Mouse (Mus musculus): Measurements from ENCODE around the gene Rbm28.

The Rbm28 gene

DNA sequence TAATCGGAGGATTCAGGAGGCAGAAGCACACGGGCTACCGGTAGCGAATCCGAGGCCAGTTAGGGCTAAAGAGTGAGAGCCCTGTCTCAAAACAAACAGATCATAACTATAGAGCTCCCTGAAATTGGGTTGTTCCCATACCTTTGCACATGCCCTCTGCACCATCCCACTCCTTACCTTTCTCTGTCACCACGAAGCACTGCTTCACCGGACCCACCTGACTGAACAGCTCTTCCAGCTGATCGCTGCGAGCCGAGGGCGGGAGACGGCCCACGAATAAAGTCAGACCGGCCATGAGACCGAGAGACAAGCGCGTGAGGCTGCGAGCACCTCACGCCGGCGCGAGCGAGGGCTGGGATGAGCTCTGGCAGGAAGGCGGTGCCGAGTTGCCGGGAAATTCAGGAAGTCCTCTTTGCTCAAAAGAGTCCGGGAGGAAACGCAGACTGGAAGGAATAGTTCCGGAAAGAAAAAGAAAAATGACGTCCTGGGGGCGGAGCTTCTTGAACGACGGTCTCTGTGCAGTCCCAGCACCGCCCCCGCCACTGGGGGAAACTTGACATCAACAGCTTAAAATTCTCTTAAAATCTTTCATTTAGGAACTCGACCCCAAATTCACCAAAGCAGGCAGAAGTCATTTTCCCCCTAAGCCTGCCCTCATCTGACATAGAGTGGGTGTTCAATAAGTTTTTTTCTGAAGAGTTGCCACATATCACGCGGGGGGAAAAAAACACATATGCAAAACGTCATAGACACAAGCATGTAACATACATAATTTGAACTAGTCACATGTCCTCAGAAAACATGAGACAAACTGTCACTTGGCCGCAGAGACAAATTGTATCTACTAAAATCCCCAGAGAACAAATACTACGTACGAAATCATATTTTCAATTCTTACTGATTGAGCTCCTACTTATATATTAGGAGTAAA is at the start of gene Rbm28:
Rbm28 (minus strand) TSS at position 693 of the 931 bp plus-strand sequence.
- peak within 1 kb of the TSS; percentile 97 for H3K4me3 ChIP-seq (replicated peaks; ENCODE audit: low read length)
- TF ChIP-seq CTCF (conservative IDR thresholded peaks at IDR 0.05; ENCODE audit: low read length): no peak
- H3K4me1 ChIP-seq (replicated peaks; ENCODE audit: low read depth, low read length): peaks cover 25% of the 10 kb centered on the region
- H3K27me3 ChIP-seq (ENCODE audit: insufficient read depth, low read length): peaks cover 21% of the 10 kb centered on the region
- peaks cover 12% of the 10 kb centered on the region for H3K36me3 ChIP-seq (ENCODE audit: insufficient read depth, low read length)
- no peaks in the 10 kb centered on the region for H3K9me3 ChIP-seq (ENCODE audit: low read length)

DNA sequence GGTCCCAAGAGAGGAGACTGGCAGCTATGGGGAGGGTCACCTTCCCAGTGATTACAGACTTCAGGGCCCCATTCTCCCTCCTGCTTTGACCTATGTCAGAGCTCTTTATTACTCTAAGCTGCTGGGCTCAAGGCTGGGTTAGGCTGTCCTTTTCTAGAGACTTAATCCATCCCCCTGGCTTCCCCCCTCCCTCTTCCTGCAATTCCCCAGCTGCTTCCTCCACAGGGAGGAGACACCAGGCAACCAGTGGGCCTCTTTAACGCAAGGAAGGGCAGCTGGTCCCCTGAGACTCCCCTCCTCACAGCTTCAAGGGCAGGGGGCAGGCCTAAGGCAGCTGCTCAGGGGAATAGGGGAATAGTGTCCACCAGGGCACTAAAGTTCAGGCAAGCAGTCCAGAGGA is 49.4 kb upstream of the Rbm28 start:
- TF ChIP-seq CTCF (conservative IDR thresholded peaks at IDR 0.05; ENCODE audit: low read length) (no peak), POU5F1 (IDR thresholded peaks at IDR 0.05; ENCODE audit: borderline replicate concordance, low read length) (no peak)
- H3K27me3 ChIP-seq (ENCODE audit: insufficient read depth, low read length): peaks cover 54% of the 10 kb centered on the region
- peaks cover under 1% of the 10 kb centered on the region; the same call in 1 of the 2 replicates for H3K36me3 ChIP-seq (ENCODE audit: insufficient read depth, low read length)
- H3K9me3 ChIP-seq (ENCODE audit: low read length): no peaks in the 10 kb centered on the region
- H3K4me3 ChIP-seq (replicated peaks; ENCODE audit: low read length): no peak overlapping the region
- H3K4me1 ChIP-seq (replicated peaks; ENCODE audit: low read depth, low read length): peaks cover 46% of the 10 kb centered on the region

DNA sequence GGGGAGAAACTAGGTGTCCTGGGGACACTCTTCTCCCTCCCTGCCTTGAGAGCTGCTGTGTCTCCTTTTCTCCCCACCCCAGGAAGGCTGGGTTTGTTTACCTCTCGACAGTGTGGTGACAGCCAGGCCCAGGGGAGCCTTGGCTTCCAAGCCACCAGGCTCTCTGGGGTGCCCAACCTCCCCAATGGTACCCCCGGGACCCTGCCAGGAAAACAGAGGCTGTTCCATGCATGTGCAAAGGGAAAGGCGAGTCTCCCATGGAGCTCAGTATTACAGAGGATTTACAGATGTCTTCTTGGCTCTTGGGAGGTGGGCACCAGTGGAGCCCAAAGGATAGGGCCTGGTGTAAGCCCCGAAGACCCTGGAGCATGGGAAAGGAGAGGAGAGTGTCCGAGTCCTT is 48.6 kb upstream of the Rbm28 start:
- no peak for TF ChIP-seq POU5F1 (IDR thresholded peaks at IDR 0.05; ENCODE audit: borderline replicate concordance, low read length)
- no peak for TF ChIP-seq NANOG (IDR thresholded peaks at IDR 0.05; ENCODE audit: borderline replicate concordance, low read length)
- no peak for TF ChIP-seq CTCF (conservative IDR thresholded peaks at IDR 0.05; ENCODE audit: low read length)
- Histone ChIP-seq H3K36me3 (ENCODE audit: insufficient read depth, low read length) (peaks cover 5% of the 10 kb centered on the region), H3K27me3 (ENCODE audit: insufficient read depth, low read length) (peaks cover 58% of the 10 kb centered on the region), H3K4me1 (replicated peaks; ENCODE audit: low read depth, low read length) (peaks cover 46% of the 10 kb centered on the region), H3K9me3 (ENCODE audit: low read length) (no peaks in the 10 kb centered on the region), H3K4me3 (replicated peaks; ENCODE audit: low read length) (no peak overlapping the region)

DNA sequence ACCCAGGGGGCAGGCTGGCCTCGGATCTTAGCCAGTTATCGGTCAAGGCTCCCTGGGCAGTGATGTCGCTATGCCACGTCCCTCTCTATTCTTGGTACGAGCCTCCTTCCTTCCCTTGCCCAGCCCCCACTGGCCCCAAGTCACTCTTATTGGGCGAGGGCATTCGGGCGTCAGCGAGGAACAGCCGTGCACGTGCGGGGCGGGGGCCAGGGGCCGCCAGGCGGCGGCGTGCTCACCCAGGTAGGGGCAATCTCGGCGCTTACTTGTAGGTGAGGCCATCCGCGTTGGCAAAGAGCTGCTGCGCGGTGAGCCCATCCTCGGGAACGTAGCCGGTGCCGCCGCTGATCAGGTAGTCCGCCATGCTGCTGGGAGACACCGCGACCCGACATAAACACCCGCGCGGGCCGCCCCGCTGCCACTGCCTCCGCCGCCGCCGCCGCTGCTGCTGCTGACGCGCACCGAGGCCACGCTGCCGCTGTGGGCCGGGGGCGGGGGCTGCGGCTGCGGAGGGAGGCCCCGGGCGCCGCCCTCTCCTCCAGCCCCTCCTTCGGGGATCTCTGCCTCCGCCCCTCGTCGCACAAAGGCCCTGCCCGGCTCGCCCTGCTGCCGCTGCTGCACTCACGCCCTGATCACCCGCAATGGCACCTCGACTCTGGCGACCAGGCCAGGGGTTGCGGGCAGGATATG is 47.1 kb upstream of the Rbm28 start:
- TF ChIP-seq POU5F1 (IDR thresholded peaks at IDR 0.05; ENCODE audit: borderline replicate concordance, low read length): no peak
- no peak for TF ChIP-seq CTCF (conservative IDR thresholded peaks at IDR 0.05; ENCODE audit: low read length)
- TF ChIP-seq NANOG (IDR thresholded peaks at IDR 0.05; ENCODE audit: borderline replicate concordance, low read length): no peak
- H3K4me3 ChIP-seq (replicated peaks; ENCODE audit: low read length): peak overlapping the region; percentile 84
- no peaks in the 10 kb centered on the region for H3K9me3 ChIP-seq (ENCODE audit: low read length)
- H3K27me3 ChIP-seq (ENCODE audit: insufficient read depth, low read length): peaks cover 58% of the 10 kb centered on the region
- peaks cover 10% of the 10 kb centered on the region for H3K36me3 ChIP-seq (ENCODE audit: insufficient read depth, low read length)
- H3K4me1 ChIP-seq (replicated peaks; ENCODE audit: low read depth, low read length): peaks cover 39% of the 10 kb centered on the region

DNA sequence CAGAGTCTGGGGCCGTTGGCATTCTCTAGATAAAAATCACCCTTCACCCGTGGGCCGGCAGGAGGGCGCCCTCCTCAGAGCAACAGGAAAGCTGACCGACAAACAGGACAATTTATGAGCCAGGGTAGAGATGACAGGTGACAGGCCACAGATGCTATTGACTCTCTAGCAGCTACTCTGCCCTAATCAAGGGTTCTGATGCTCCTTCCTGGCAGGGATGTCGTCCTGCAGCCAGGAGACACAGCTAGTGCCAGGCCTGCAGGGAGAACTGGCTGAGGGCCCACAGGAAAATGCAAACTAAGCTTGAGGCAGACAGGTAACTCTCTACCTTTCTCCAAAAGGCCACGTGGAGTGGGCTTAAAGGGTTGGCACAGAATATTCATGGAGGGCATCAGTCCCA is 46.3 kb upstream of the Rbm28 start:
- H3K36me3 ChIP-seq (ENCODE audit: insufficient read depth, low read length): peaks cover 17% of the 10 kb centered on the region
- H3K4me1 ChIP-seq (replicated peaks; ENCODE audit: low read depth, low read length): peaks cover 35% of the 10 kb centered on the region
- peaks cover 58% of the 10 kb centered on the region for H3K27me3 ChIP-seq (ENCODE audit: insufficient read depth, low read length)
- TF ChIP-seq NANOG (IDR thresholded peaks at IDR 0.05; ENCODE audit: borderline replicate concordance, low read length) (no peak), POU5F1 (IDR thresholded peaks at IDR 0.05; ENCODE audit: borderline replicate concordance, low read length) (no peak), CTCF (conservative IDR thresholded peaks at IDR 0.05; ENCODE audit: low read length) (no peak)
- H3K9me3 ChIP-seq (ENCODE audit: low read length): no peaks in the 10 kb centered on the region
- peak overlapping the region; percentile 84 for H3K4me3 ChIP-seq (replicated peaks; ENCODE audit: low read length)

DNA sequence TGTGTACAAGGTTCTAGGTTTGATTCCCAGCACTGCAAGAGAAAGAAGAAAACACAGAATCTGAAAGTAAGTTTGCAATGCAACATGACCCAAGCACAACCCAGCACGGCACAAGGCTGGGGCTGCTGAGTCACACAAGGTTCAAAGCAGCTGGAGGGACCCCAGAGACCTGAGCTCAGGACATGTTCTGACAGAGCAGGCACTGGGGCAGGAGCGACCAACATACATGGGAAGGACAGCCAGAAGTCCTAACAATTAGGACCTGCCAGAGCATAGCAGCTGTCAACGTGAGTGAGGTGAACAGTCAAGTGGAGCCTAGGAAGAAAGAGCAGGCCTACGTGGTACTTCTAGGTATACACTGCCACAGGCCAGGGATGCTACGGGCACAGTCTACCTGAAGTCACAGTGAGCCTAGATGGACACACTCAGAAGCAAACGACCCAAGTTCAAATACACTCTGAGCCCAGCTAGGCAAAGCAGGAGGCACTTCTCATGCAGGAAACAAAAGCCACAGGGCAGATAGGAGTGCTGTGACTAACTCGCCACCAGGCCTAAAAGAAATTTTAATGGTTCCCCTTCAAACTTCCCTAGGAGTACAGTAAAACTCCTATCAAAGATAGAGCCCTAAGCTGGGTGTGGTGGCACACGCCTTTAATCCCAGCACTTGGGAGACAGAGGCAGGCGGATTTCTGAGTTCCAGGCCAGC is 45.6 kb upstream of the Rbm28 start:
- Histone ChIP-seq H3K36me3 (ENCODE audit: insufficient read depth, low read length) (peaks cover 22% of the 10 kb centered on the region), H3K4me1 (replicated peaks; ENCODE audit: low read depth, low read length) (peaks cover 40% of the 10 kb centered on the region), H3K9me3 (ENCODE audit: low read length) (no peaks in the 10 kb centered on the region), H3K4me3 (replicated peaks; ENCODE audit: low read length) (no peak overlapping the region), H3K27me3 (ENCODE audit: insufficient read depth, low read length) (peaks cover 54% of the 10 kb centered on the region)
- TF ChIP-seq CTCF (conservative IDR thresholded peaks at IDR 0.05; ENCODE audit: low read length) (no peak), POU5F1 (IDR thresholded peaks at IDR 0.05; ENCODE audit: borderline replicate concordance, low read length) (no peak), NANOG (IDR thresholded peaks at IDR 0.05; ENCODE audit: borderline replicate concordance, low read length) (no peak)

DNA sequence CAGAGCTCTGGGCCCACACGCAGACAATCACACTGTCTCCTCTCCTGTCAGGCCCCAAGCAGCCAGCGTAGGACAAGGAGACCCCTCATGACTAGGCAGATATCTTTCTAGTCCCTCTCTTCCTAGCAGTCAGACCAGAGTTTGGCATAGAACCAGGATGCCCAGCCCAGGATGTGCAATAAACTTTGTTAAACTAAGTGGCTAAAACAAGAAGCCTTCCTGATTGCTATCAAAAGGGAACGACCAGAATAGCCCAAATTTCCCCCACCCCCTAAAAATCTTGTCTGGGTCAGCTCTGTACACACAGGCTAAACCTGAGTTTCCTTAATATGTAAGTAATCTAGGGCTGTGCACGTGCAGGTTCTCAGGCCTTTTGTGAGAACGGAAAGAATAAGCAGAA is 43.4 kb upstream of the Rbm28 start:
- Histone ChIP-seq H3K9me3 (ENCODE audit: low read length) (no peaks in the 10 kb centered on the region), H3K4me3 (replicated peaks; ENCODE audit: low read length) (no peak overlapping the region), H3K4me1 (replicated peaks; ENCODE audit: low read depth, low read length) (peaks cover 49% of the 10 kb centered on the region), H3K27me3 (ENCODE audit: insufficient read depth, low read length) (peaks cover 32% of the 10 kb centered on the region), H3K36me3 (ENCODE audit: insufficient read depth, low read length) (peaks cover 38% of the 10 kb centered on the region)
- TF ChIP-seq CTCF (conservative IDR thresholded peaks at IDR 0.05; ENCODE audit: low read length) (no peak), NANOG (IDR thresholded peaks at IDR 0.05; ENCODE audit: borderline replicate concordance, low read length) (no peak), POU5F1 (IDR thresholded peaks at IDR 0.05; ENCODE audit: borderline replicate concordance, low read length) (no peak)

DNA sequence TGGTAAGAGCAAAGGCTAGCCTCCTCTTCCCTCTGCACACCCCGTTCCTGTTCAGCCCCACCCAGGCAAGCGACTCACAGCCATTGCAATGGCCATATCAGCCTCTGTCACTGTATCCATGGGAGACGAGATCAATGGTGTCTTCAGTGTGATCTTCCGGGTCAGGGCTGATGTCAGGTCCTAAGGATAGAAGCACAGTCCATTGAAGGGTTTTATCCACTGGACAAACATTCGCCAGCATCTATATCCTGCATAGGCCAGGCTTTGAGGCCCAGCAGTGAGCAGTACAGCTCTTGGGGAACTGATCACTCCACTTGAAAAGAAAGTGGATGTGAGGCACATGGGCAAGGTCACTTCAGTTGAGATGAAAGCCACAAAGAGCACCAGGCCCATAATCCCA is 42.2 kb upstream of the Rbm28 start:
- H3K4me3 ChIP-seq (replicated peaks; ENCODE audit: low read length): no peak overlapping the region

More for the DNA sequence above, 42.2 kb upstream of the Rbm28 start:
- Histone ChIP-seq H3K9me3 (ENCODE audit: low read length) (no peaks in the 10 kb centered on the region), H3K36me3 (ENCODE audit: insufficient read depth, low read length) (peaks cover 45% of the 10 kb centered on the region), H3K4me1 (replicated peaks; ENCODE audit: low read depth, low read length) (peaks cover 55% of the 10 kb centered on the region), H3K27me3 (ENCODE audit: insufficient read depth, low read length) (peaks cover 22% of the 10 kb centered on the region)
- no peak for TF ChIP-seq POU5F1 (IDR thresholded peaks at IDR 0.05; ENCODE audit: borderline replicate concordance, low read length)

All from E14TG2a.4 (cell line).